Mouse (Mus musculus): ENCODE results near the gene Raet1e. TPM values are rescaled to one million over a fixed set of nuclear protein-coding genes. Genes with fewer than 3 reads are reported as not detected.
"Not testable (repeated sequence)": the region's sequence is repeated elsewhere in the genome, so short reads cannot be mapped to it uniquely, and the experiment has no call there.

Gene Raet1e
- 9.0 and 9.1 TPM in 2 replicates for polyA plus RNA-seq (2014; fragmentation: Nextera tagmentation; extraction: Ambion mirVana)

DNA sequence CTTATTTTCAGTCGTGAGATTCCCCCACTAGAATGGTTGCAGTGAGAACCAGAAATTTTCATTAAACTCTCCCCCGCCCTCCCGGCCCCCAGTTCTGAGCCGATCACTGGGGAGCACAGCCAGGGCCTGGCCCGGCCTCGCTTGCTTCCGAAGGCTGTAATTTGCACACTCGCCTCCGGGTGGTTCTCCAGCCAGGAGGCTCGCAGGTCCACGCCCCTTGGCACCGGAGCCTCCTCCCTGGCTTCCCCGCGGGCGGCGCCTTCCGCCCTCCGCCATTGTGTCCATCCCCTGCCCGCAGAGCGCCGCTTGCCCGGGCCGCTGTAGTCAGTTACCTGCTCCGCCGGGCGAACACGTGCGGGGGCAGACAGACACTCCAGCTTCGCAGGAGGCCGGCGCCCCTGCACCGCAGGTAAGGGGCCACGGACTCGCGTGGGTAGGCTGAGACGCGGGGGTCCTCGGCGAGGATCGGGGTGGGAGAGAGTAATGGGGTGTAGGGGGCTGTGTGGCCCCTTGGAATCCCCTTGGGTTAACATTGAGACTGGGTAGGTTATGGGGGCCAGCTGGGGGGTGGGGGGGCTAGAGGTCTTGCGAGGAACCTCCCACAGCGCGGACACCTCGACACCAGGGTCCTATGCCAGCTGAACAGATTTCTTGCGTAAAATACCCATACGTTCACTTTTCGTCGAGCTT is at the start of gene Raet1e, which contains the start of gene H60b:
Raet1e (plus strand) TSS at position 260 of the 690 bp plus-strand sequence.
H60b (plus strand) TSS at position 277 of the 690 bp plus-strand sequence.
- H3K9me3 ChIP-seq (ENCODE audit: control insufficient read depth, low read length); H3K4me1 ChIP-seq (replicated peaks; ENCODE audit: control insufficient read depth, insufficient read depth, low read length); H3K36me3 ChIP-seq (ENCODE audit: control insufficient read depth, insufficient read depth, low read length); H3K9ac ChIP-seq (ENCODE audit: low read length); H3K27ac ChIP-seq (ENCODE audit: low read depth, low read length): not testable (repeated sequence)
- Histone ChIP-seq H3K4me3 (ENCODE audit: low read depth, low read length) (peak within 1 kb of the TSS; percentile 29), H3K4me2 (ENCODE audit: low read depth, low read length, severe bottlenecking) (peak within 1 kb of the TSS; percentile 46), H3K27me3 (ENCODE audit: control insufficient read depth, insufficient read depth, low read length) (peaks cover 46% of the 10 kb centered on the region)
- DNase-seq (ENCODE audit: low spot score) (peak; percentile 81), ATAC-seq (replicated peaks; ENCODE audit: low FRiP score) (peak; percentile 67)
- under 1% methylated on average over 48 of the region's 48 CpGs for WGBS

DNA sequence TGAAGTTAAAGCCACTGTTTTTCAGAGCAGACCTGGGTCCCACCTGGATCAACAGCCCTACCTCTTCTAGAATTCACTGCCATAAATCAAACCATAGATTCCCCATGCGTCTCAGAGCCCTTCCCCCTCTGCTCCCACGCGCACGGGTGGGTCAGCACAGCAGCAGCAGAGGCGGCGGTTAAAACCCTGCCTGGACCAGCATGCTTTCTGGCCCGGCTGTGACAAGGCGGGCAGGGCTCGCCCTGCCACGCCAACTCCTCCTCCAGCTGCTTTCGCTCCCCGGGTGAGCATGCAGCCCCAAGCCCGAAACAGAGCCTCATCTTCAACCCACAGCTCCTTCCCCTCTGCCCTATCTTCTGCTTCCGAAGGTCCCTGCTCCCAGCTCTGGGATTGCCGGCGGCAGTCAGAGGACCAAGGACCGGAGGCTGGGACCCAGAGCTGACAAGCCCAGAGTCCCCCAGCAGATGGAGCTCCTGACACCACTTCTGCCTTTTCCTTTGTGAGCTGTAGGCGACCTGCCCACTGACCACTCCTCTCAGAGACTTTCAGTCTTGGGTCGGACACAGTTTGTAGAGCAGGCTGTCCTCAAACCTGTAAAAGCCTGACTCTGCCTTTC is 17.6 kb upstream of the Raet1e start:
- Histone ChIP-seq H3K27ac (ENCODE audit: low read depth, low read length) (no peak overlapping the region), H3K9me3 (ENCODE audit: control insufficient read depth, low read length) (no peaks in the 10 kb centered on the region), H3K27me3 (ENCODE audit: control insufficient read depth, insufficient read depth, low read length) (no peaks in the 10 kb centered on the region), H3K4me2 (ENCODE audit: low read depth, low read length, severe bottlenecking) (peak overlapping the region; percentile 59), H3K9ac (ENCODE audit: low read length) (peak overlapping the region; percentile 58), H3K36me3 (ENCODE audit: control insufficient read depth, insufficient read depth, low read length) (no peaks in the 10 kb centered on the region), H3K4me3 (ENCODE audit: low read depth, low read length) (peak overlapping the region; percentile 29), H3K4me1 (replicated peaks; ENCODE audit: control insufficient read depth, insufficient read depth, low read length) (no peaks in the 10 kb centered on the region)
- ATAC-seq (replicated peaks; ENCODE audit: low FRiP score): peak; percentile 76
- DNase-seq (ENCODE audit: low spot score): peak; percentile 89
- under 1% methylated on average over 19 of the region's 19 CpGs for WGBS

DNA sequence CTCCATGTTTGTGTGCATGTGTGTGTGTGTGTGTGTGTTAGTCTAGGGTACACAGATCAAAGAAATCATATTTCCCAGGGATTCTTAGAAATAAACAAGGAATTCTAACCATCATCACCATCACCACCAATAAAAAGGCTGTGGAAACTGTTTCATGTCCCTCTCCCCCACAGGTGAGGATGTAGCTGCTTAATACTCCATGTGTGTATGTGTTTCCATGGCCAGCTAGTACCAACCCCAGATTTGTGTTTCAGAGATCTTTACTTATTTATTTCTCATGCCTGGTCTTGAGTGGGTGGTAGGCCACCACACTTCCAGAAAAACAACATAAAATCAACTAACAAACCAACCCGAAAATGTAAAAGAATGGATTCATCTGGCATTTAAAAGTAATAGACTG is 16.2 kb upstream of the Raet1e start:
- WGBS: 89% methylated on average over 1 of the region's 1 CpGs
- not testable (repeated sequence) for H3K36me3 ChIP-seq (ENCODE audit: control insufficient read depth, insufficient read depth, low read length); H3K9ac ChIP-seq (ENCODE audit: low read length); H3K4me2 ChIP-seq (ENCODE audit: low read depth, low read length, severe bottlenecking); H3K4me1 ChIP-seq (replicated peaks; ENCODE audit: control insufficient read depth, insufficient read depth, low read length); H3K4me3 ChIP-seq (ENCODE audit: low read depth, low read length); ATAC-seq (replicated peaks; ENCODE audit: low FRiP score); H3K27ac ChIP-seq (ENCODE audit: low read depth, low read length); H3K9me3 ChIP-seq (ENCODE audit: control insufficient read depth, low read length); H3K27me3 ChIP-seq (ENCODE audit: control insufficient read depth, insufficient read depth, low read length)
- DNase-seq (ENCODE audit: low spot score): peak; percentile 77

DNA sequence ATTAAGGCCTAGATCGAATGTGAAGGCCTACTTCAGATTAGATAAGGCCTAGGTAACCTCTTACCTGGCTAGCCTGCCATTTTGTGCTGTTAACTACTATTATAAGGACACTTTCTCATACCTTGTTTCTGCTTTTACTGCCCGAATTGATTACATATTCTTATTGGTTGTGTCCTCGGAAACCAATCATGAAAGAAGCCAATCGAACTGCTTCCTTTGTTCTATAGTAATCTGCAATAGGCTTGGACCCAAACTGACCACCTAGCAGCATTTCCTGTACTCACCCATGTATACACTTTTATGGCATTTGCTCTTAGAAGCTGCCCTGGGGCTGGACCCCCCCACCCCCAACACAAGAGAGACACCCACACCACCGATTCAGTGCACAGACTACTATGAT is 15.4 kb upstream of the Raet1e start:
- 80% methylated on average over 5 of the region's 5 CpGs for WGBS
- Histone ChIP-seq H3K36me3 (ENCODE audit: control insufficient read depth, insufficient read depth, low read length) (no peaks in the 10 kb centered on the region), H3K27ac (ENCODE audit: low read depth, low read length) (no peak overlapping the region), H3K4me1 (replicated peaks; ENCODE audit: control insufficient read depth, insufficient read depth, low read length) (no peaks in the 10 kb centered on the region), H3K4me2 (ENCODE audit: low read depth, low read length, severe bottlenecking) (no peak overlapping the region), H3K9me3 (ENCODE audit: control insufficient read depth, low read length) (no peaks in the 10 kb centered on the region), H3K4me3 (ENCODE audit: low read depth, low read length) (no peak overlapping the region), H3K27me3 (ENCODE audit: control insufficient read depth, insufficient read depth, low read length) (no peaks in the 10 kb centered on the region), H3K9ac (ENCODE audit: low read length) (no peak overlapping the region)
- ATAC-seq (replicated peaks; ENCODE audit: low FRiP score): no peak
- no peak for DNase-seq (ENCODE audit: low spot score)

DNA sequence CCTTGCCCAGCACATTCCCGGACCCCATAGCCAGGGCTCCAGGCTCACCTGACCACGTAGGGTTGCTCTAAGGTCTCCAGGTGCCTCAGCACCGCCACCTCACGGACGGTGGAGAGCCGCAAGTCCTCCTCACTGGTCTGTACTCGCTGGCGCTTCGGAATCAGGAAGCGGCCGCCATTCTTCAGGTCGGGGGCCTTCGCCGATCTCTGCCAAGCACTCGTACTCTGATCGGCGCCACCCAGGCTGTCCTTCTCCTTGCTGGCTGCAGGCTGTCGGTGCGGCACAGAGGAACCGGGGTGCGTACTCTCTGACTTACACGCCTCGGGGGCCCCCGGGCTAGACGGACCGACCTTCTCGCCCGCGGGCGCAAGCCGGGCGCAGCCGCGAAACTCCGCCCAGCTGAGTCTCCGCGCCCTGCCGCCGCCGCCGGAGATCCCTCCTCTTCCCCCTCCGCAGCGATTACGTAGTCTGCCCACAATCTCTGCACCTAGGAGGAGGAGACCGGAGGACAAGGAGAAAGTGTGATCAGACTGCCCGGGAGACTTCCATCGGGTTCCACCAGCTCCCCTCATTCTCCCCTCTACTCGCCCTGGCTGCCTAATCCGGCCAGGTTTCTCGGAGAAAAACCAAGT is 9.8 kb upstream of the Raet1e start:
- Histone ChIP-seq H3K9me3 (ENCODE audit: control insufficient read depth, low read length) (no peaks in the 10 kb centered on the region), H3K27ac (ENCODE audit: low read depth, low read length) (no peak overlapping the region), H3K4me1 (replicated peaks; ENCODE audit: control insufficient read depth, insufficient read depth, low read length) (peaks cover 5% of the 10 kb centered on the region), H3K4me2 (ENCODE audit: low read depth, low read length, severe bottlenecking) (peak overlapping the region; percentile 95), H3K36me3 (ENCODE audit: control insufficient read depth, insufficient read depth, low read length) (no peaks in the 10 kb centered on the region), H3K27me3 (ENCODE audit: control insufficient read depth, insufficient read depth, low read length) (peaks cover 18% of the 10 kb centered on the region), H3K4me3 (ENCODE audit: low read depth, low read length) (peak overlapping the region; percentile 38), H3K9ac (ENCODE audit: low read length) (peak overlapping the region; percentile 51)
- WGBS: under 1% methylated on average over 47 of the region's 50 CpGs
- DNase-seq (ENCODE audit: low spot score) (peak; percentile 89), ATAC-seq (replicated peaks; ENCODE audit: low FRiP score) (peak; percentile 86)

DNA sequence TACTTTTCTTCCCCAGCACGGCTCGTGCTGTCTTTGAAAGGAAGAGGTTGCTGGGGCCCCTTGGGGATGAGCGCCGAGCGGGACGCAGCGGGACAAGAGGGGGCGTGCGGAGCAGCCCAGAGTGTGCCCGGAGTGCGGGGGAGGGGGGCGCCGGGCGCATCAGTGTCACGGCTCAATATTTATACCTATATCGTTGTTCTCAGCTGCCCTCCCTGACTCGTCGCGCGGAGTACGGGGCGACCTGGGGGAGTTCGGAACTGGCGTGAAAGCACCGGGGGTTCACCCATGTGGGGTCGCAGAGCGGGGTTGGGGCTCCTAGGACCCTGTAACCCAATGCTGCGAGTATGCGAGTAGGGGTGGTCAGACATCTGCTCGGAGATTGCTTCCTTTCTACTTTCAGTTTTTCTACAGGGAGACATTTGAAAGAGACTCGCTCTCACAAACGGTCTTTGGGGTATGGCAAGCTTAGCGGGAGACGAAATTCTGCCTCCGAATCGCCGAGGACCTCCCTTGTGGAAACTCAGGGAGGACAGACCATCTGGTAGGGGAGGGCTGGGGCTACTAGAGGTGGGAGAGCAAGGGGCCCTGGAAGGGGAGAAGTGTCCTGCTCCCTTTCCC is 9.2 kb upstream of the Raet1e start, which contains the start of gene E030030I06Rik:
E030030I06Rik (minus strand) TSS at position 198 of the 618 bp plus-strand sequence.
- H3K27ac ChIP-seq (ENCODE audit: low read depth, low read length): no peak within 1 kb of the TSS
- peak within 1 kb of the TSS; percentile 95 for H3K4me2 ChIP-seq (ENCODE audit: low read depth, low read length, severe bottlenecking)
- H3K36me3 ChIP-seq (ENCODE audit: control insufficient read depth, insufficient read depth, low read length): no peaks in the 10 kb centered on the region
- H3K27me3 ChIP-seq (ENCODE audit: control insufficient read depth, insufficient read depth, low read length): peaks cover 21% of the 10 kb centered on the region
- WGBS: under 1% methylated on average over 37 of the region's 37 CpGs
- peak within 1 kb of the TSS; percentile 38 for H3K4me3 ChIP-seq (ENCODE audit: low read depth, low read length)
- ATAC-seq (replicated peaks; ENCODE audit: low FRiP score): peak; percentile 62
- no peaks in the 10 kb centered on the region for H3K9me3 ChIP-seq (ENCODE audit: control insufficient read depth, low read length)
- peaks cover 5% of the 10 kb centered on the region for H3K4me1 ChIP-seq (replicated peaks; ENCODE audit: control insufficient read depth, insufficient read depth, low read length)
- peak; percentile 76 for DNase-seq (ENCODE audit: low spot score)
- peak within 1 kb of the TSS; percentile 51 for H3K9ac ChIP-seq (ENCODE audit: low read length)

DNA sequence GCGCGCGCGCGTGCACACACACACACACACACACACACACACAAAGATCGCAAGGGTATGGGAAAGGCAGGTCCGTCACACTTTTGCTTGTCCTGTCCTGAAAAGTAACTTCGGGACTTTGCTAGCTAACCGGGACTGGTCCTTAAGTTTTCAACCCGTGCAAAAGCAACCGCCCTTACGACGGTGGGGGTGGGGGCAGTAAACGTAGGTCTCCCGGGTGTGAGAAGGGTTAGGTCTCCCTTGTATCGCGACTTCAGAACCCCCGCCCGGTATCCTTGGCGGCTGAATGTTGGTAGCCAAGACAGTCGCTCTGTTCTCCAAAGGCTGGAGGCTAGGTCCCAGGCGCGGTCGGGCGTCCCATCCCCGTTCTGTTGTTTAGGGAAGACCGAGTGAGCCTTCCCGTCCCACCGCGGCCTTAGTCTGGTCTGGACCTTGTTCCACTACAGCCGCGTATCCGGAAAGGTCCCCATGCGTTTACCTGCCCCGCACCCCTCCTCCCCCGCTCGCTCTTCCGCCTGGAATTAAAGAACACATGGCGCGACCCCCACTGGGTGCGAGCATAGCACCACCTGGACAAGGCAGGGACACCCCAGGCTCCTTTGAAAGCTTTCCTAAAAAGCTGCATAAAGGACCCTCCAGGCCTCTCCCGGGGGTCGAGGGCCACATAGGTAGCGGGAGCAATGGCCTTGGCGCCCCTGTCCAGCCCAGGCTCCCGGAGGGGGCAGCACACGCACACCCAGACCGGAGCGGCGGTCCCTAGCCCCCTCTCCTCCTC is 8.5 kb upstream of the Raet1e start:
- no peak overlapping the region for H3K27ac ChIP-seq (ENCODE audit: low read depth, low read length)
- peak; percentile 67 for DNase-seq (ENCODE audit: low spot score)
- no peaks in the 10 kb centered on the region for H3K9me3 ChIP-seq (ENCODE audit: control insufficient read depth, low read length)
- no peaks in the 10 kb centered on the region for H3K36me3 ChIP-seq (ENCODE audit: control insufficient read depth, insufficient read depth, low read length)
- peak overlapping the region; percentile 38 for H3K4me3 ChIP-seq (ENCODE audit: low read depth, low read length)
- peaks cover 21% of the 10 kb centered on the region for H3K27me3 ChIP-seq (ENCODE audit: control insufficient read depth, insufficient read depth, low read length)
- H3K4me2 ChIP-seq (ENCODE audit: low read depth, low read length, severe bottlenecking): peak overlapping the region; percentile 95
- no peak; the same call in 1 of the 2 replicates for ATAC-seq (replicated peaks; ENCODE audit: low FRiP score)
- under 1% methylated on average over 50 of the region's 50 CpGs for WGBS
- H3K9ac ChIP-seq (ENCODE audit: low read length): peak overlapping the region; percentile 51
- peaks cover 5% of the 10 kb centered on the region for H3K4me1 ChIP-seq (replicated peaks; ENCODE audit: control insufficient read depth, insufficient read depth, low read length)

DNA sequence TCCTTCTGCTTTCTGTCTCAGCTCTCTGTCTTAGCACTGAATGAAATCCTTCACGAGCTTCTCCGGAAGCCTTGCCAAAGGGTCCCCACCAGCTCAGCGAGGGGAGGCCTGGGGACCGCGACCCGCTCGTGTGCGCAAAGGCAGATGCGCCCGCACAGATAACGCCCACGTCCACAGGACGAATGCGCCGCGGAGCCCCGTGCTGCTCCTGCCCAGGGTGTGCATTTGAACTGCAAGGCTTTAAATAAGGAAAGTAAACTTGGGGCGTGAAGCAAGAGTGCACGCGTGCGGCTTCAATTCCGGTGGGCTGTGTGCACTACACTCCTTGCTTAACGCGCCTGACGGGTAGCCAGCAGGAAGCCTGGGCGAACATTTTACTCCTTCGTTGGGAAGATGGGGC is 7.8 kb upstream of the Raet1e start:
- Histone ChIP-seq H3K4me1 (replicated peaks; ENCODE audit: control insufficient read depth, insufficient read depth, low read length) (peaks cover 5% of the 10 kb centered on the region), H3K27ac (ENCODE audit: low read depth, low read length) (no peak overlapping the region), H3K4me2 (ENCODE audit: low read depth, low read length, severe bottlenecking) (peak overlapping the region; percentile 95), H3K9ac (ENCODE audit: low read length) (no peak overlapping the region), H3K9me3 (ENCODE audit: control insufficient read depth, low read length) (no peaks in the 10 kb centered on the region), H3K27me3 (ENCODE audit: control insufficient read depth, insufficient read depth, low read length) (peaks cover 27% of the 10 kb centered on the region), H3K4me3 (ENCODE audit: low read depth, low read length) (peak overlapping the region; percentile 14; the same call in 1 of the 2 replicates), H3K36me3 (ENCODE audit: control insufficient read depth, insufficient read depth, low read length) (no peaks in the 10 kb centered on the region)
- under 1% methylated on average over 27 of the region's 27 CpGs for WGBS
- DNase-seq (ENCODE audit: low spot score): peak; percentile 62
- no peak for ATAC-seq (replicated peaks; ENCODE audit: low FRiP score)

All from forebrain, embryonic 11.5 days (tissue).